Mouse (Mus musculus) brain, embryonic 14.5 days (tissue): ENCODE measurements around the gene Hs1bp3. TPM values are rescaled to one million over a fixed set of nuclear protein-coding genes. Genes with fewer than 3 reads are reported as not detected.

Source experiments
- DNase-seq: peaks from one replicate; pipeline ENCODE4 v3.0.0-alpha.2; 2011; ENCODE audit warnings: low read depth
- CTCF ChIP-seq: fragments of 200-500 bp; IDR thresholded peaks from 2 replicates; pipeline ENCODE4 v1.5.1; 2012; ENCODE audit warnings: inconsistent platforms, mild to moderate bottlenecking, moderate library complexity, borderline replicate concordance; ENCODE audit not compliant: insufficient read depth, insufficient read length; ENCODE audit errors: extremely low read depth
- POLR2A ChIP-seq: fragments of 200-500 bp; IDR thresholded peaks from 2 replicates; pipeline ENCODE4 v1.6.1; 2012; ENCODE audit warnings: mild to moderate bottlenecking, inconsistent platforms, borderline replicate concordance; ENCODE audit not compliant: poor library complexity, insufficient read depth, insufficient read length, severe bottlenecking; ENCODE audit errors: extremely low read depth
- polyA plus RNA-seq: library from polyadenylated mRNA; depleted of rRNA; stranded (reverse); fragments of >200 nt; gene quantifications from 2 replicates; pipeline ENCODE4 v1.2.3, GENCODE M21; 2012

Hs1bp3 gene
- polyA plus RNA-seq, 1 experiment, result 11.7 TPM

DNA sequence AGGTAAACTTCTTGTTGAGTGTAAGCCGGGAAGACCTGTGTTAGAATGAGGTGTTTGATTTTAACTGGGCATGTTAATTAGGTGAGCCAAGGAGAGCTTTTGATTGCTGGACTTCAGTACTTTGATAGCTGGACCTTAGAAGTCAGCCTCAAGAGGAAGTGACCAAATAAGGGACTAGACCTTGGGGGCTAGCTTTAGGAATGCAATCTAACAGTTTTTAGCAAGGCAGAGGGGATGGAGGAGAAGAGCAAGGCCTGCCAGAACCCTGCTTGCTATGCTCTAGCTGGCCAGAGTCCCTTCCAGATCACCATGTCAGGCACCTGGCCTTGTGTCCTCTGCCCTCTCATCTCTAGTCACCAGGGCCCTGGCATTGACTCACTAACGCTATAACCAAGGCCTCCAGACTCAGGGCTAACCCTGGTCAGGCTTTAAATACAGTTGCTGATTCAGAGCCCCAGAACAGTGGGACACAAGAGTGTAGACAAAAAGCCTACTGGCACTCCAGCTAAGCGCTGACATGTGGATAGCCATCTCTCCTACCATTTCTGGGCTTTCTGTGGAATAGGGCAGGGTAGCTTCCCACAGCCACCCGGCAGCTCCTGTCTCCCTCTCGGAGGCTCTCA, 45.2 kb downstream of the Hs1bp3 start:
- no peak for DNase-seq
- TF ChIP-seq POLR2A (no peak), CTCF (no peak)

DNA sequence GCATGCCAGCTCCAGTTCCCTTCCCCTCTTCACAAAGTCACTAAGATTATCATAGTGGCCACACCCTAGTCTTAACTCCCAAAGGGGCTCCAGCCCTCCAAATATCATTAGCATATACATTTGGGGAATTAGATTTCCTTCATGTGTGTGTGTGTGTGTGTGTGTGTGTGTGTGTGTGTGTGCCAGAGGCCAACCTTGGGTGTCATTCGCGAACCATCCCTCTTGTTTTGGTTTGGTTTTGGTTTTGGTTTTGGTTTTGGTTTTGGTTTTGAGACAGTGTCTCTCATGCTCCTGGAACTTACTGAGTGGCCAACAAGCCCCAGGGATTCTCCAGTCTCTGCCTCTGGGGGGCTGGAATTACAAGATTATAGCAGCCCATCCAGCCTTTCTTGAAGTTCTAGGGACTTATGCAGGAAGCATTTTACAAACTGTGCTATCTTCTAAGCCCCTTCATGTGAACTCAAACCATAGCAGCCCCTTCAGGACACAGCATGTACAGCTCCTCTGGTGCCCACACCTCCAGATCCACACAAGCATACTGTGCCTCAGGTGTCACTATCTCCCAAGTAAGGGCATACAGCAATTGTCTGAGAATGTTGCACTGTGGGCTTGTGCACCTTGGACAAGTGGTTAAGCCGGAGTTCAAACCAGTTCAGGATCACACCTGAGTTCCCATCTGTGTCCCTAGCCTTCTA, 46.3 kb downstream of the Hs1bp3 start:
- DNase-seq, result no peak
- TF ChIP-seq CTCF (no peak), POLR2A (no peak)

DNA sequence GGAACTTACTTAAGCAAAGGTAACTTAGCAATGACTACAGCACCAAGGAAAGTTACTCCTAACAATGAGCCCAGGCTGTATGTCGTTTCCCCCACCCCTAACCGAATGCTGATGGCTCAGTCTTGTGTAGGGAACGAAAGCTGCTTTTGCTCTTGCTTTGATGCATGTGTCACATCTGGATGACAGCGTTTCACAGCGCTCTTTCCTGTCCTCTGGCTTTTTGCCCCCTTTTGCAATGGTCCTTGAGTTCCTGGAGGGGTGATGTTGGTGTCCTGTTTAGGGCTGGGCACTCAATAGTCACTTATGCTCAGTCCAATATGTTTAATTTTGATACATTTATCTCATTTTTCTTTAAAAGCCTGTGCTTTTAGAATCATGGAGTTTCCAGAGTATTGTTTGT, 48.6 kb downstream of the Hs1bp3 start:
- no peak for DNase-seq
- TF ChIP-seq CTCF, result no peak

DNA sequence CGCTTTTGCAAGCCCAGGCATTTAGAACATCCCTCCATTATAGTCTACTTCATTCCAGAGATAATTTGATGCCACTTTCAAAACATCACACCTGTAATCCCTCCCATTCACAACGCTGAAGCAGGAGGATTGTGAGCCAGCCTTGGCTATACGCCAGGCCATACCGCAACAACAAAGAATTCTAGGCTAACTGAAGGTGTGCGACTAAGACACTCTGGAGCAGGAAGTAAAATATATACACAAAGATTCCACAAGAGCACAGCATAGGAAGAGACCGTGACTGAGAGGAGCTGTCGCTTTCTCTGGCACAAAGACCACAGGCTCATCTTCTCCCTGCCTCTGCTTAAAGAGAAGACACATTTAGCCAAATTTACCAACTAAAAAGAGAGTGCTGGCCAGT, 49.2 kb downstream of the Hs1bp3 start:
- TF ChIP-seq POLR2A (no peak), CTCF (no peak)
- no peak for DNase-seq

DNA sequence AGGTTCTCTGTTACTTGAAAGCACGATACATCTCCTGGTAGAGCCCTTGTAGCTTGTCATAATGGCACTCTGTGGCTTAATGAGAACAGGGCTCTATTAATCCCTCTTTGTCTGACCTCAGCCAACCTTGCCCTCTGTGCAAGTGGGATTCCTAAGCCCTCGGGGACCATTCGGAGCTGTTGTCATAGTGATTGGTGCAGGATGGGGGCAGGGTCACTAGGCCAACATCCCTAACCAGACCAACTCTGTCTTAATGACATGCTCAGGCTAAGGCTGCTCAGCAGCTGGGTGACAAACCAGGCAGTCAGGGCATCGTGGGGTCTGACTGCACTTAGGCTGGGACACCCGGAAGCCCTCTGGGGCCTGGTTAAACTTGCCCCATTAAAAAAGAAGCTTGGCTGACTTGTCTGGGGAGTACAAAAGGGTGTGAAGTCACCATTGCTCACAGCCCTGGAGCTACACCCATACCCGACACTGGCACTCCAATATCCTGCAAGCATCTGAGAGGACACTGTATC, 51.1 kb downstream of the Hs1bp3 start:
- peak; percentile 71 for DNase-seq
- TF ChIP-seq POLR2A, result no peak
- TF ChIP-seq CTCF, result no peak

DNA sequence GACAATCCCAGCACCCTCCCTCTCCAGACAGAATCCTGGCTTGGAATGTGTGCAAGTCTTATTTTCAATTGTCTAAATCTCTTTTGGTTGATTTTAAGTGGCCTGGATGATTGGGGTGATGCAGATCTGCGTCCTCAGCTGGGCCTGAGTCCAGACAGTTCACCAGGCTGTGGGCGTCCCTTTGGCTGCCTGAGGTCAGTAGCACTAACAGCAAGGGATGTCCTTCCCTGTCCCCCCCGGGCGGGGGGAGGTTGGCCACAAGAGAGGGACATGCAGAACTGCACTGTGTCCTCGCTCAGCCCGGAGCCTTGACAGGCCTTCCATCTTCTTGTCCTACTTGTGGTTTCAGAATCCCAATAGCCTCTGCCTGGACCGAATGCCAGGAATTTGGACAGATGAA, 52.1 kb downstream of the Hs1bp3 start:
- no peak for TF ChIP-seq CTCF
- TF ChIP-seq POLR2A, result no peak
- no peak for DNase-seq

DNA sequence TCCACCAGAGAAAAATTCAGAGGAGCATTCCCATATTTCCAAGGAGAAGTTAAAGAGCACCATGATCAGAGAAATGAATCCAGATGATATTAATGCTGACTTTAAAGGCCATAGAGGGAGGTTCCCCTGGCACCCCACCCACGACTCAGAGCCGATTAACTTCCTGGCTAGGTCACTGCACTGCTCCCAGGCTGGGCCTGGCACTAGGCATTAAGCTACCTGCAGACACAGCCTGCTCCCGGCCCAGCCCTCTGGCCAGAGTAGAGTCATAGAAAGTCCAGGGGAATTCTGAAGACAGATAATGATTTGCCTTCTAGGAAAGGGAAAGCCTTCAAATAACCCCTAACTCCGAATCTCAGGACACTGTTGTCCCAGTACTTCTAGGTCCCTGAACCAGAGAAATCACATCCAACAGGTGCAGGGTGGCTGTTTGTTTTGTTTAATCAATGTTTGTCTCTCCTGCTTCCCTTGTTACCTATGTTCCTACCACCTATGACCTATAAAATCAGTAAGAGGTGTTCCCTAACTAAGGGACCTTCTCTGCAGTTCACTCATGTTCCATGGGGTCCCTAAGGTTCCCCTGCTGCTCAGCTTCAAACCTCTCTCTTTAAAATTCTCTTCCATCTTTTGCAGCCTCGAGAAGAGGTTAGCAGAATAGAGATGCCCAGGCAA, 52.8 kb downstream of the Hs1bp3 start:
- TF ChIP-seq POLR2A, result no peak
- no peak for TF ChIP-seq CTCF
- no peak for DNase-seq

DNA sequence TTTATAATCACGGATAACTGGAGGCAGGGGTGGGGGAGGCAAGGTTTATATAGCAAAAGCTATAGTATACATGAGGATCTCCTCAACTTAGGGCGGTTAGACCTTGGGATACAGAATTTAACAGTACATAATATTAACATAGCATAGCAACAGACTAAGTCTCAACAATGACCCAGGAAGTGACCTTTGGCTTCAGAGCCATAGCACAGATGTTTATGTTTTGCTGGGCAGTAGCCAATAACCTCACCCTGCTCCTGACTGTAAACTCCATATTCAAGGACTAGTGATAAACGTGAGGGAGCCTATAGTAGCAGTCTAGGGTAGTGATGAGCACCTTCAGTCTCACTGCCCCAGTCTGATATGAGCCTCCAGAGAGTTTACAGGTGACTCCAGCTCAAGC, 53.5 kb downstream of the Hs1bp3 start:
- no peak for TF ChIP-seq CTCF
- TF ChIP-seq POLR2A, result no peak
- no peak for DNase-seq

DNA sequence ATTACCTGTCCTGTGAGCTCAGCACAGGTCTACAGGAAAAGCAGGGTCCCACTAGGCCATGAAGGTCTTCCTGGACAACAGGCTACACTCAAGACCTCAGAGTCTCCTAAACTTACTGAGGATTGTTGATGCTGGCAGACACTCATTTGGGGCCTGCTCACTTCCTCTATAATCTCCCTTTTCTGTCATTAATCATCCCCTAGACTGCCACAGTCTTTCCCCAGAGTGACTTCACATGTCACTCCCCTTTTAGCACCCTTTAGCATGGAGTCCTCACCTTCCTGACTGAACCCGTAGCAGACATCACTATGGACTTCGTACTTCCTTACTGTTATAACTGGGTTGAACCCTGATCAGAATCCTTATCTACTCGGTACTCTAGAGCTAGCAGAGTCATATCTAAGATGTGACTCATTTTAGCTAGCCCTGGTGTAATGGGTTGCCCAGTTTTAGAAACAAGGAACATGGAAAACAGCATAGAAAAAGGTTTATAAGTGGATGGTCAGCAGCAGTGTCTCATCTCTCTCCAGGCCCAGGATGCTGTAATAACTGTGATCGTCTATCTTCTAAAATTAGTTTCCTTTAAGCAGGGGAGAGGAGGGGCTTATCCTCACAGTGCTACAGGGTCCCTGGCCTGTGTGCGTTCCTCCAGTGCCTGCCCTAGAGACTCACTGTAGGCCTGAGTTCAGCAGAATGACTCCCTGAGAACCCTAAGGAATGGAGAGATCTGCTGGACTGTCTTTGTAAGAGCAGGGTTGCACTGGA, 58.7 kb downstream of the Hs1bp3 start:
- TF ChIP-seq POLR2A, result no peak
- TF ChIP-seq CTCF, result no peak
- no peak for DNase-seq

DNA sequence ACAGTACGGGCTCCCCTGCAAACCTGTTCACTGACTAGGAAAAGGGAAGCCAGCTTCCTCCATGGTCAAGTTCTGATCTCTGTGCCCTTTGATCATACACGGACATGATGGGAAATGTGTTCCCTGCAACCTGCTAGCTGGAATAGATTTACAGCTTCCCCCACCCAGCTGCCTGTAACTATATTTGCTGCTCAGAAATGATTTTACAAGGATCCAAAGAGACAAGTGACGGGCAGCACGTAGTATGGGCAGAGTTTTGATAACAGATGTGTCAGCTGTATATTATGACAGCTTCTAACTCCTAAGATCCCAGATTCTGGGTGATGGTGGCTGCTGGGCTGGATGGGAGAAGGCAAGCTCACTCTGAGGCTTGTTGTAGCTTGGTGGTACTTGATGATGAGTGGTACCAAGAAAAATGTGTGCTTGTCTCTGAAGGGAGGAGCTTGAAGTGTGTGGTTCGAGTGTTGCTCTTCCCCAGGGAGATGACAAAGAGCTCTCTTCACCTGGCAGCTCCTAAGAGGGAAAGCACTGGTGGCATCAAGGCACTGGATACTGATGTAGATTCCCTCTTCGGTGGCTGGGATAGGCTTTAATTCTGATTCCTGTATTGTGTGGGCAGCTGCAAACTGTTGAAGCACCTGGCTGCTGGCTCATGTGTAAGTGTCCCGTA, 59.4 kb downstream of the Hs1bp3 start:
- no peak for DNase-seq
- TF ChIP-seq CTCF (no peak), POLR2A (no peak)

DNA sequence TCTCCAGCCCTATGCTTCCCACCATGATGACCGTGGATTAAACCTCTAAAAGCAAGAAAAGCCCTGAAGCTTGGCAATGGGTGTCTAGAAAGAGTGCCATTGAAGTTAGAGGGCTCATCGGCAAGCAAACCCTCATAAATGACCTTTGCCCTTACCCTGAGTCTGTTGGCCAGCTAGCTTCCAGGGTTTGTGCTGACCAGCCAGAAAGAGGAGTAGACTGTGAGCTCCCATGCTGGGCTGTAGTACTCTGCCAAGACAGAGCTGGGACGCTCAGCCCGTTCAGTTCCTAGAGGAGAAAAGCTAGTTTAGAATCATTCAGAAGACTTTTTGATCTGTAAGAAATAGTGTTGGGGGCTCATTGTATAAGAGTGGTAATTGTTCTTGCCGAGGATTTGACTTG, 60.5 kb downstream of the Hs1bp3 start:
- TF ChIP-seq POLR2A, result no peak

More for the DNA sequence above, 60.5 kb downstream of the Hs1bp3 start:
- no peak for DNase-seq
